Mouse (Mus musculus): ENCODE data around the gene Gm15517.

The Gm15517 gene

GRCm38 (mm10) chr7:44309475-44310284 is 48.4 kb downstream of the Gm15517 start, which contains the start of gene Shank1:
Gene Shank1, plus strand, starts transcription at chr7:44310253.
- no peak for DNase-seq (ENCODE audit: low spot score in 2 of 2)

GRCm38 (mm10) chr7:44310285-44310877 is 49.1 kb downstream of the Gm15517 start:
- DNase-seq (ENCODE audit: low spot score in 2 of 2): no peak

GRCm38 (mm10) chr7:44310878-44311712 is 49.8 kb downstream of the Gm15517 start:
- DNase-seq (ENCODE audit: low spot score in 2 of 2): peak in 1 of 2 experiments; percentile 68

All from spleen, postnatal 4 days (tissue).